Mouse (Mus musculus): ENCODE measurements around the gene Cd69.

DNA sequence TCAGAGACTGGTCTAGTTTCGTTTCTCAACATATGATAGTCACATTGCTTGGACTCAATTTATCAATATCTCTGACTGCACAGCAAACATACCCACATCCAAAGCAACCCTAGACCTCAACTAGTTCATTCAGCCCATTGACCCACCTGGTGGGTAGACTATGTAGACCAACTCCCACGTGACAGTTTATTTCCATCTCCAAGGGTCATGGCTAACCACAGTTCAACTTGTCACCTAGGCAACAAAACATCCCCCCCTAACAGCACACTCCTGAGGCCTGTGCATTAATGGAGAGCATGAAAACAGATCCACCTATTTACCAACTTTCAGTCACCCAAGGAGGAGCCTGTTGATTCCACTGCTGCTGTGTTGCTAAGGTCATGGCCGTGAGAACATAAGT, 1.6 kb downstream of the Cd69 start:
- TF ChIP-seq CTCF (IDR thresholded peaks at IDR 0.05; ENCODE audit: borderline replicate concordance, insufficient read depth, low read depth, low read length) (no peak), POLR2A (IDR thresholded peaks at IDR 0.05; ENCODE audit: borderline replicate concordance, insufficient read depth, low read length) (no peak)

Data from cerebellum, adult 2 months (tissue).